ENCODE assay signal across 23 mouse cellular contexts in genomic region chr5:72219248-72219647, GRCm38 (mm10).
"Had no signal": no experiment of that assay in that cellular context is flagged by ENCODE, and none has a peak within 500 bp of the region (broad histone marks: within the 10 kb centered on the region; RNA-seq: fewer than 3 reads in every experiment).

No protein-coding gene starts in this region.

- DNase-seq: forebrain, postnatal 0 days; gastrocnemius, postnatal 14 days; gastrocnemius, postnatal 36 days; kidney, adult 11 months; kidney, adult 2 months; kidney, adult 9 months; kidney, postnatal 14 days; kidney, postnatal 36 days; layer of hippocampus, adult 9-11 months; layer of hippocampus, postnatal 36 days; left cerebral cortex, postnatal 4 days; liver, embryonic 13.5 days had no signal

- H3K4me1 ChIP-seq: forebrain, embryonic 15.5 days; hindbrain, embryonic 13.5 days; hindbrain, embryonic 15.5 days; kidney, embryonic 15.5 days had no signal

- H3K27ac ChIP-seq: forebrain, embryonic 15.5 days; heart, adult 2 months; hindbrain, embryonic 13.5 days; hindbrain, embryonic 15.5 days; hindbrain, postnatal 0 days; kidney, embryonic 15.5 days; kidney, postnatal 0 days; limb, embryonic 13.5 days; limb, embryonic 15.5 days; liver, embryonic 13.5 days; liver, embryonic 15.5 days had no signal

- H3K36me3 ChIP-seq: forebrain, embryonic 15.5 days; hindbrain, embryonic 13.5 days; hindbrain, embryonic 15.5 days; kidney, embryonic 15.5 days; limb, embryonic 13.5 days; limb, embryonic 15.5 days; liver, embryonic 13.5 days; liver, embryonic 15.5 days had no signal

- H3K9ac ChIP-seq: forebrain, embryonic 15.5 days; forebrain, postnatal 0 days; hindbrain, embryonic 13.5 days; hindbrain, embryonic 15.5 days; kidney, embryonic 15.5 days; limb, embryonic 13.5 days; limb, embryonic 15.5 days; liver, embryonic 13.5 days; liver, embryonic 15.5 days had no signal

- H3K27me3 ChIP-seq: forebrain, embryonic 15.5 days; hindbrain, embryonic 13.5 days; hindbrain, embryonic 15.5 days; kidney, embryonic 15.5 days; limb, embryonic 13.5 days; limb, embryonic 15.5 days; liver, embryonic 13.5 days; liver, embryonic 15.5 days had no signal

- H3K4me2 ChIP-seq: forebrain, embryonic 15.5 days; heart, embryonic 11.5 days; hindbrain, embryonic 13.5 days; hindbrain, embryonic 15.5 days; kidney, embryonic 15.5 days; limb, embryonic 13.5 days; limb, embryonic 15.5 days; liver, embryonic 13.5 days; liver, embryonic 15.5 days had no signal

- H3K4me3 ChIP-seq: forebrain, embryonic 15.5 days; heart, adult 2 months; hindbrain, embryonic 13.5 days; hindbrain, embryonic 15.5 days; kidney, embryonic 15.5 days; limb, embryonic 13.5 days; limb, embryonic 15.5 days; liver, embryonic 13.5 days; liver, embryonic 15.5 days had no signal

- ATAC-seq: forebrain, embryonic 15.5 days; forebrain, postnatal 0 days; hindbrain, postnatal 0 days had no signal

- H3K9me3 ChIP-seq: forebrain, embryonic 15.5 days; hindbrain, embryonic 13.5 days; hindbrain, embryonic 15.5 days; kidney, embryonic 15.5 days; limb, embryonic 13.5 days; limb, embryonic 15.5 days; liver, embryonic 13.5 days; liver, embryonic 15.5 days had no signal
